Mouse (Mus musculus): ENCODE data around the gene Olfr742.

The Olfr742 gene

DNA sequence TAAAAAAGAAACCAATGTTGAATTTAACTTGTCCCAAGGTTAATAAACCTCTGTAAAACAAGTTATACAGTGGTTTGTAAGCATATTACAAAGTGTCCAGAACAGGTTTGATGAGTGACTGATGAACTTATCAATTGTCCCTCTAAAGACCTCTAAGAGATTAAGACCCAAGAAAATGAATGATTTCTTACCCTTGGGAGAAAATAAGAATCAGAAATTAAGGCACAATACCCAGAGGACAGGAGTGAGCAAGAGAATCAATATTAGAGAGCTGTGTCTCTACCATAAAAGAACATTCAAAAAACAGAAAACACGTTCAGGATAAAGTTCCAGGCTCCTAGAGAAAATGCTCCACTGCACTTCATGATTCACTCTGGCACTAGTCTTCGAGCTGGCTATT, at the start of gene Olfr742:
Gene Olfr742 (plus strand): TSS at position 301 of the 400 bp plus-strand sequence.
- DNase-seq (ENCODE audit: low spot score in 2 of 2): no peak

GRCm38 (mm10) chr14:50472438-50472837, 31.0 kb upstream of the Olfr742 start, which contains the start of gene Olfr741:
TSS of gene Olfr741 (plus strand) at chr14:50472738.
- DNase-seq (ENCODE audit: low spot score in 2 of 2): no peak

DNA sequence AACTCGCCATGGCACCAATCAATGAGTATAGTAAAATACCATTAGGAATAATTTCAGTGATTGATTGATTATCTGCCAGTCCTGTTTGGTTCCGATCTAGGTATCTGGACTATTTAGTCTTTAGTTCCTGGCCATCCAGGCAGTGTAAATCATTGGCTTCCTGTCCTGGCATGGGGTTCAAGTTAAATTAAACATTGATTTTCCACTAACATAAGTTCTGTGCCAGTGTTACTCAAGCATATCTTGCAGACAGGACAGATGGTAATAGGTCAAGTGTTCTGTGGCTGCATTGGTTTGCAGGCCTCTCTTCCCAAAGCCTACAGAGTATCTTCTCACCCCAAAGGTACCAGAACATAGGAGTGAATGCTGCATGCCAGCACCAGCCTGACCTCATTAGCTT, 25.0 kb upstream of the Olfr742 start:
- no peak for DNase-seq (ENCODE audit: low spot score in 2 of 2)

GRCm38 (mm10) chr14:50521539-50521938, 18.1 kb downstream of the Olfr742 start, which contains the start of gene Olfr743:
TSS of gene Olfr743 (plus strand) at chr14:50521839.
- no peak for DNase-seq (ENCODE audit: low spot score in 2 of 2)

- DNase-seq (ENCODE audit: low spot score in 2 of 2): no peak
Observed at GRCm38 (mm10) chr14:50552734-50553133, 49.3 kb downstream of the Olfr742 start.
